Mouse (Mus musculus) kidney, embryonic 16.5 days (tissue): Measurements from ENCODE around the gene Bag5. TPM values are rescaled to one million over a fixed set of nuclear protein-coding genes. Genes with fewer than 3 reads are reported as not detected.
"Not testable (repeated sequence)": the region's sequence is repeated elsewhere in the genome, so short reads cannot be mapped to it uniquely, and the experiment has no call there.

Experiments
- ATAC-seq: fragments of 200-750 bp; cut with Nextera tagmentation; 2 replicates; pipeline ENCODE4 v1.8.0; 2017; ENCODE audit warnings: moderate TSS enrichment; ENCODE audit not compliant: low FRiP score, low TSS enrichment
- H3K27ac ChIP-seq: fragments of 300-500 bp; sonication (generic); 2 replicates; pipeline ENCODE4 v1.5.1; 2014; ENCODE audit warnings: low read length
- H3K27me3 ChIP-seq: fragments of 300-500 bp; sonication (generic); 2 replicates; pipeline ENCODE4 v1.6.1; 2014; ENCODE audit warnings: low read length, control low read depth, mixed read lengths; ENCODE audit not compliant: insufficient read depth
- H3K36me3 ChIP-seq: fragments of 300-500 bp; sonication (generic); 2 replicates; pipeline ENCODE4 v1.6.1; 2014; ENCODE audit warnings: low read length, control low read depth, mixed read lengths; ENCODE audit not compliant: insufficient read depth
- H3K4me1 ChIP-seq: fragments of 300-500 bp; sonication (generic); 2 replicates; pipeline ENCODE4 v1.6.1; 2014; ENCODE audit warnings: low read length, control low read depth, mixed read lengths; ENCODE audit not compliant: insufficient read depth
- H3K4me2 ChIP-seq: fragments of 300-500 bp; sonication (generic); replicated peaks from 2 replicates; pipeline ENCODE4 v1.6.1; 2014; ENCODE audit warnings: low read depth, low read length
- H3K4me3 ChIP-seq: fragments of 300-500 bp; sonication (generic); 2 replicates; pipeline ENCODE4 v1.5.1; 2014; ENCODE audit warnings: mild to moderate bottlenecking, low read length
- H3K9ac ChIP-seq: fragments of 300-500 bp; sonication (generic); replicated peaks from 2 replicates; pipeline ENCODE4 v1.6.1; 2014; ENCODE audit warnings: low read length
- H3K9me3 ChIP-seq: fragments of 300-500 bp; sonication (generic); 2 replicates; pipeline ENCODE4 v1.6.1; 2016; ENCODE audit warnings: low read length, control low read depth
- WGBS: fragments of 180-500 bp; shearing (Covaris S2); extraction: QIAGEN DNeasy Blood & Tissue Kit; methylation state at CpG from one replicate; pipeline ENCODE4 v1.1.7; 2014; 5-methylcytosine and 5-hydroxymethylcytosine counted together
- polyA plus RNA-seq: library from polyadenylated mRNA; unstranded; fragments of >200 nt; fragmentation: Nextera tagmentation; extraction: Ambion mirVana; gene quantifications from 2 replicates; pipeline ENCODE4 v1.2.1, GENCODE M21; 2015

Gene Bag5
- polyA plus RNA-seq, 1 experiment from 2014 or later, result 59.5 TPM

- H3K4me3 ChIP-seq, result no peak overlapping the region
- H3K4me2 ChIP-seq, result no peak overlapping the region
- peaks cover 9% of the 10 kb centered on the region for H3K36me3 ChIP-seq
- WGBS, result 82% methylated on average over 13 of the region's 13 CpGs
- no peak for ATAC-seq
- no peaks in the 10 kb centered on the region for H3K9me3 ChIP-seq
- no peak overlapping the region for H3K27ac ChIP-seq
- H3K4me1 ChIP-seq, result peaks cover 47% of the 10 kb centered on the region
- H3K9ac ChIP-seq, result no peak overlapping the region
- H3K27me3 ChIP-seq, result peaks cover 3% of the 10 kb centered on the region
Observed at GRCm38 (mm10) chr12:111665041-111665880, 47.8 kb downstream of the Bag5 start.

GRCm38 (mm10) chr12:111664144-111664634, 48.9 kb downstream of the Bag5 start:
- Histone ChIP-seq H3K36me3 (peaks cover 10% of the 10 kb centered on the region), H3K27me3 (no peaks in the 10 kb centered on the region), H3K9me3 (no peaks in the 10 kb centered on the region), H3K4me2 (peak overlapping the region; percentile 21; the same call in 1 of the 2 replicates), H3K27ac (peak overlapping the region; percentile 86), H3K4me1 (peaks cover 36% of the 10 kb centered on the region), H3K4me3 (no peak overlapping the region), H3K9ac (no peak overlapping the region)
- peak; percentile 79 for ATAC-seq
- WGBS, result 22% methylated on average over 6 of the region's 6 CpGs

GRCm38 (mm10) chr12:111663228-111664143, 49.6 kb downstream of the Bag5 start:
- Histone ChIP-seq H3K27me3 (no peaks in the 10 kb centered on the region), H3K9me3 (no peaks in the 10 kb centered on the region), H3K9ac (0 out of 2 replicates have a peak overlapping the region, but pooled peaks have one; percentile 22), H3K27ac (peak overlapping the region; percentile 86), H3K4me3 (no peak overlapping the region), H3K36me3 (peaks cover 12% of the 10 kb centered on the region), H3K4me1 (peaks cover 29% of the 10 kb centered on the region), H3K4me2 (peak overlapping the region; percentile 21; the same call in 1 of the 2 replicates)
- 43% methylated on average over 17 of the region's 17 CpGs for WGBS
- ATAC-seq, result no peak

- not testable (repeated sequence) for H3K9ac ChIP-seq, H3K27ac ChIP-seq, H3K27me3 ChIP-seq, H3K4me3 ChIP-seq, H3K4me2 ChIP-seq, ATAC-seq, H3K9me3 ChIP-seq
- peaks cover 16% of the 10 kb centered on the region for H3K36me3 ChIP-seq
- H3K4me1 ChIP-seq, result peaks cover 24% of the 10 kb centered on the region
- 97% methylated on average over 11 of the region's 11 CpGs for whole genome bisulfite sequencing
Observed at GRCm38 (mm10) chr12:111661554-111661953, 51.5 kb downstream of the Bag5 start.

DNA sequence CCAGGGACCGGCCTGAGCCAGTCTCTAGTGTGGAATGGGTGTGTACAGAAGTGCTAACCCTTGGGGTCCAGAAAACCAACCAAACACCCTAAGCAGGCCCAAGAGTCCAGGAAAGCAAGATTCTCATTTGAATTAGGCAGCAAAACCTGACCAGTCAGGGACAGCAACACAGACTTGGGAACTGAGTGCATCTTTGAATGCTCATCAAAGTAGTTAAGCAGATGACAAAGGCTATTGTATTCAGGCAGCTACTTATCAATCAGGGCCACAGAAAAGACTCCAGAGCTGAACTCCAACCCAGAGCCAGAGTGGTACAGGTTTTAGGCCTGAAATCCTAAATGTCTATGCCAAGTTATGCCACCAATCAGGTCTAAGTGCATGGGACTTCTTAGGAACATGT, 52.4 kb downstream of the Bag5 start:
- H3K27ac ChIP-seq, result no peak overlapping the region
- H3K4me1 ChIP-seq, result peaks cover 24% of the 10 kb centered on the region
- H3K9ac ChIP-seq, result no peak overlapping the region
- H3K27me3 ChIP-seq, result no peaks in the 10 kb centered on the region
- no peak for ATAC-seq
- H3K4me2 ChIP-seq, result no peak overlapping the region
- no peak overlapping the region for H3K4me3 ChIP-seq
- no peaks in the 10 kb centered on the region for H3K9me3 ChIP-seq
- peaks cover 23% of the 10 kb centered on the region for H3K36me3 ChIP-seq
- 100% methylated on average over 1 of the region's 1 CpGs for WGBS

Other genes starting within 250 kb of the Bag5 start
- gene Gm266, start 227.4 kb downstream of the Bag5 start, polyA plus RNA-seq, result 78.6 and 84.8 TPM in 2 replicates
- 481 and 498 TPM in 2 replicates for gene Eif5, start 175.2 kb downstream of the Bag5 start, polyA plus RNA-seq
- 31.5 and 32.2 TPM in 2 replicates for gene Mark3, start 138.7 kb downstream of the Bag5 start, polyA plus RNA-seq
- gene Ckb, start 40.9 kb downstream of the Bag5 start, polyA plus RNA-seq, result 134 and 188 TPM in 2 replicates
- gene Trmt61a, start 35.2 kb downstream of the Bag5 start, polyA plus RNA-seq, result 11.6 and 12.2 TPM in 2 replicates
- 54.8 TPM in 2 replicates for gene Apopt1, start within 50 bp of the Bag5 start, polyA plus RNA-seq
- 98.5 and 101 TPM in 2 replicates for gene Klc1, start 45.6 kb upstream of the Bag5 start, polyA plus RNA-seq
- gene Xrcc3, start 100.6 kb upstream of the Bag5 start, polyA plus RNA-seq, result 12.4 and 16.1 TPM in 2 replicates
- gene Zfyve21, start 100.9 kb upstream of the Bag5 start, polyA plus RNA-seq, result 133 and 159 TPM in 2 replicates
- gene Ppp1r13b, start 194.9 kb upstream of the Bag5 start, polyA plus RNA-seq, result 7.4 and 14.7 TPM in 2 replicates